Mouse (Mus musculus) hindlimb bud, embryonic 11.5 days (tissue): ENCODE results near the gene Adam1a.
"Not testable (repeated sequence)": the region's sequence is repeated elsewhere in the genome, so short reads cannot be mapped to it uniquely, and the experiment has no call there.

Experiments used
- DNase-seq: peaks from one replicate; pipeline ENCODE4 v3.0.0-alpha.2; 2012; ENCODE audit warnings: low read depth, low spot score; ENCODE audit errors: extremely low spot score

The Adam1a gene

GRCm38 (mm10) chr5:121566035-121566681, 20.9 kb upstream of the Adam1a start:
- no peak for DNase-seq

- peak; percentile 90 for DNase-seq
Observed at GRCm38 (mm10) chr5:121564468-121564895, 19.2 kb upstream of the Adam1a start.

- no peak for DNase-seq
Observed at GRCm38 (mm10) chr5:121562436-121562835, 17.2 kb upstream of the Adam1a start.

DNA sequence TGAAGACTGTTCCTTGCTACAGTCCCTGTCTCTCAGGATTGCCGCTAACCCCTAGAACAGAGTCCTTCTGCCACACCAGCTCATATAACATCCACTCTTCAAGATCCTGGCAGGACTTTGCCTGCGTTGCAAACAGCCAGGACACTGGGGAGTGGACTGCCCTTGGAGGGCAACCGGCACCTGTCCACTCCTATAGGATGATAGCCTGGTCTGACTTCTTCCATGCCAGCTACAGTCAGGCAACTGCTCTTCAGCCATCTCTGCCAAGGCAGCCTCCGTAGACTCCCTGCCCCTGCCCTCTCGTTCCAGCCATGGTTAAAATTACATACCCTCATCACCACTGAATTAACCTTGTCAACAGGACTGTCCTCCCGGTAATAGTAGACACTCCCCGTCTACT, 3.9 kb upstream of the Adam1a start:
- no peak for DNase-seq

DNA sequence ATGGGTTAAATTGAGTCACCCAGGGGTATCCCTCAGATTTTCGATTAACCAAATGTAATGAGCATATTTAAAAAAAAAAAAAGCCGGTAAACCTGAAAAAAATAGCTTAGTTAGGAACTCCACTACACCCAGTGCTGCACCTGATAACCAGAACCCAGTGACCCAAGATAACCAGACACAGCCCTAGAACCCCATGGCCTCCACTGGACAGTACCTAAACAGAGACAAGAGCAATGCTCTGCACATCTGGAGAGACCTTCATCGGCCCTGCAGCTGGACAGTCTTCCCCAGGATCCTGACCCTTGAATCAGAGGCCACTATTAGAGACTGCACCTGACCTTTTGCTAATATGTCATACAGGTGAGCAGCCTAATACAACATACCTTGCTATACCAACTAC, 1.8 kb upstream of the Adam1a start:
- DNase-seq, result no peak

- no peak for DNase-seq
Observed at GRCm38 (mm10) chr5:121546530-121546895, 1.2 kb upstream of the Adam1a start.

DNA sequence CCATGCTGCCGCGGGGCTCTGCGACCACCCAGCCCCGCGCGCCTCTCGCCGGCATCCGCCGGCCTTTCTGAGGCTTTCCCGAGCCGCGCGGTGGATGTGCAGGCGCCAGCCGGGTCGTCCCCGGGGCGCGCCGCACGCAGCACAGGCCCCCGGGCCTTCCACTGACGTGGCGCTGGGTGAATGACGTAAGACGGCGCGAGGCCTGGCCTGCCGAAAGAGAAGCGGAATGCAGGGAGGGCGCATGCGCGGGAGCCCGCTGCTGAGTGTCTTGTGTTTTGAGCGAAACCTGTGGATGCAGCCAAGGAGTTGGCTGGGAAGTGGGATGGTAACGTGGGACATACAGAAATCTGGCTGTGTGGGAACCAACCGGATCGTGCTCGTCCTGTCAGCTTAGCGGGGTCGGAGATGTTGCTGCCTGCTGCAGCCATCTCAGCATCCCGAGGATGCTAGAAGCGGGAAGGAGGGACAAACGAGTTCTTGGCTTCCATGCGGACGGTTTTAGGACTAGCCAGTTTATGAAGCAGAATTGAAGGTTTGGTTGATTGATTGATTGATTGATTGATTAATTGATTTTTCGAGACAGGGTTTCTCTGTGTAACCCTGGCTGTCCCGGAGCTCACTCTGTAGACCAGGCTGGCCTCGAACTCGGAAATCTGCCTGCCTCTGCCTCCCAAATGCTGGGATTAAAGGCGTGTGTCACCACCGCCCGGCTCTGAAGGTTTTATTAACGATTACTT, 679 bp upstream of the Adam1a start, which contains the start of gene Mapkapk5:
Gene Mapkapk5 (minus strand): TSS at position 113 of the 737 bp plus-strand sequence.
- peak; percentile 93 for DNase-seq

DNA sequence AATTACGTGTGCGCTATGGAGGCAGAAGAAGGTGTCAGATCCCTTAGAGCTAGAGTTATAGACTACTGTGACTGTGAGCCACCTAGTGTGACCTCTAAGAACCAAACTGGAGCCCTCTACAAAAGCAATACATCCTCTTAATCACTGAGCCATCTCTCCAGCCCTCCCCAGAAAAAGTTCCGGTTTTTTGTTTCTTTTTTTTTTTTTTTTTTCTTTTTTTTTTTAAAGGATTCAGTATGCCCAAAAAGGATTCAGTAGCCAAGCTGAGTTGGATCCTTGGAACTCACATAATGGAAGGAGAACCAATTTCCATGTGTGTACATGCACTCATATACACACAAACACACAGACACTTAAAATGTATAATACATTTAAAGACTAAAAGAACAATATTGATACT, 1.9 kb downstream of the Adam1a start:
- no peak for DNase-seq

- DNase-seq, result no peak
Observed at GRCm38 (mm10) chr5:121541235-121541634, 4.0 kb downstream of the Adam1a start.

DNA sequence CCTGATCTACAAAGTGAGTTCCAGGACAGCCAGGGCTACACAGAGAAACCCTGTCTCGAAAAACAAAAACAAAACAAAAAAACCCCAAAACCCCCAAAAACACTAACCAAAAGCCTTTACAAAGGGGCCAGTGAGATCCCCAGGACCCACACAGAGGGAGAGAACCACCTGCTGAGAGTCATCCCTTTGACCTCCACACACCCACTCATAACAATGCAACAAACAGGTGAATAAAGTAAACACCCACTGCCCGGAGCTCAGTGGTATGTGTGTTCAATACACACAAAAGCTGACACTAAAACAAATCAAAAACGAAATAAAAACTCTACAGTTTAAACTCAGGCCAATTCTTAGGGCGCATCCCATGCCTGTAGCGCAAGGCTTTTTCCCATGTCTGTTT, 5.2 kb downstream of the Adam1a start:
- DNase-seq, result no peak

DNA sequence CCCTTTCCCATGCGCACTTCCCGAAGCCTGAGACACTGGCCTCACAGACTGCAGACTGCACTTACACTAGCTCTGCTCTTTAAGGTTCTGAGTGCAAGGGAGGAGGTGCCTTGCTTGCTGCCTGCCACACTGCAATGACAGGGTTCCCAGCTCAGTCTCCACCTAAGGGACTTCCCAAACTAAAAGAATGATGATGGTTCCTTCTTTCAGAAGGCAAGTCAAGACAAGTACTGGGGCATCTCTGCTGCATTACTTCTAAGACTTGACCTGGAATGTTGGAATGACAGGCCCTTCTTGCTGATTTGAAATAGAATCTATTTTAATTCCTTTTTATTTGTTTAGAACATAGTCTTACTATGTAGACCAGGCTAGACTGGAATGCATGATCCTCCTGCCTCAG, 7.7 kb downstream of the Adam1a start:
- DNase-seq, result no peak

DNA sequence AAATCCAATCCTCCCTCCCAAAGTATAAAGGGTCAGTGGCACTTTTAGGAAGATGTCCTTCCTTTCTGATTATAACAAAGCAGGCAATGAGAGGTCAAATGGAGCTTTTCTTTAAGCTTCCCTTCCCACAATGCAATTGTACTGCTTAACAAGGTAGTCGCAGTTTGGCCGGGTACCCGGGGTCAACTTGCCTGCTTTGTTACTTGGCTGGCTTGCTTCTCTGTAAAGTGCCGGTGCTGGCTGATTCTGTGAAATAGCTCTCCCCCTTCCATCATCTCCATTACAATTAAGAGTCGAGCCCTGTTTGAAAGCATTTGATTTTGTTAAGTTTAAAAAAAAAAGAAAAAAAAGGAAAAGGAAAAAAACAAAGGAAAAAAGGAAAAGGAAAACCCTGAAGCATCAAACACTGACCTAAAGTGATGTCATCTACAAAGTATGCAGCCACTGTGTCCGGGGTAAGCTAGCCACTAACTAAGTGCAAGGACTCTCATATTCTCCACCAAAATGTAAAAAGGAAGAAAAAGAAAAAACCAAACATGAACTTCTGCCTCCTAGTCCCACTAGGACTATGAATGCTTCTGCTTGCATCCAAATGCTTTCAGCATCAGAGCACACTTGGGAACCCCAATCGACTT, 8.2 kb downstream of the Adam1a start:
- DNase-seq, result no peak

DNA sequence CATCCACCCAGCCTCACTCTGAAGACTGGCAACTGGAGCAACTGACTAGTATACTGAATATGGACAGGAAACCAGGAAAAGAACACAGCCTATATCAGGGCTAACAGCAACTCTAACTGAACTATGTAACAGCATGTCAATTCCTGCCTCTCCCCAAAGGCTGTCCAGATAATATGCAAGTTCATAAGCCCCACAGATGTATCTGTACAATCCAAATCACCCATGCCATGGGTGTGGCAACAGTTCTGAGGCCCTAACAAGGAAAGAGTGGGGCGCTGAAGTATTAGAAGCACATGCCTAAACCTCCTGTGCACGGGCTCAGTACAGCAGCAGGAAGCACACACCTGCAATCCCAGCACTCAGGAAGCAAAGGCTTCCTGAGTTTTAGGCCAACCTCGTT, 10.2 kb downstream of the Adam1a start:
- DNase-seq, result no peak

GRCm38 (mm10) chr5:121534521-121534920, 10.8 kb downstream of the Adam1a start:
- no peak for DNase-seq

- no peak for DNase-seq
Observed at GRCm38 (mm10) chr5:121526961-121527360, 18.3 kb downstream of the Adam1a start.

DNA sequence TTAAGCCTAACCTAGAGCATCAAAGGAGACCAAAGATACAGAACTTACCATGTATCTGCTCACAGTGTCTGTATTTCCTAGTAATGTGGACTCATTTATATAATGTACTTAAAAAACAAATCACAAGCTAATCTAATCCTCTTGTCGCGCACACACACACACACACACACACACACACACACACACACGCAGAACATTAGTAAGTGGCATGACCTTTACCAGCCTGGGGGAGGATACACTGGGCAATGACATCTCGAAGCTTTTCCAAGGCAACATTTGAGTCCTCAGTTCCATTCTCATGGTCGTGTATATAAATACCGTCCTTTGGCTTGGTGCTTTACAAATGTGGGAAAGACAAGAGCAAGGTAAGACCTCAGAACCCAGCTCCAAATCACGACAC, 18.8 kb downstream of the Adam1a start:
- DNase-seq, result no peak

- no peak for DNase-seq
Observed at GRCm38 (mm10) chr5:121525774-121526450, 19.4 kb downstream of the Adam1a start.

- DNase-seq, result not testable (repeated sequence)
Observed at GRCm38 (mm10) chr5:121519758-121520157, 25.5 kb downstream of the Adam1a start.

GRCm38 (mm10) chr5:121518983-121519382, 26.3 kb downstream of the Adam1a start:
- no peak for DNase-seq

DNA sequence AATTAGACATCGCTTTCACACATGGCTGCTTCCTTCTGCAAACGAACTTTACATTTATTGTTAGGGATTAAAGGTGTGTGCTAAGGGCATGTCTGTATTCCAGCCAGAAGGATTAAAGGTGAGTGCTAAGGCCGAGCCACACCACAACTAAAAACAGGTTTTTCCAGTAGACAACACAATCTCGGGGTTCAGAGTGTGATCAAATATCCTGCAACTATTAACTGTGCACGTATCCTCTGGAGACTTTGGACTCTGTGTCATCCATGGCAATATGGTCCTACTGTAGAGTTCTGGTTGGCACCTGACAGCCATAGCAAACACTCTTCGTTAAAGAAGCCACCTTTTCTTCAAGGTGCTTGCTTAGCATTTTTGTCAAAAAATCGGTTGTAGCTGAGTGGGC, 35.3 kb downstream of the Adam1a start:
- no peak for DNase-seq

GRCm38 (mm10) chr5:121506846-121507245, 38.4 kb downstream of the Adam1a start:
- no peak for DNase-seq

- no peak for DNase-seq
Observed at GRCm38 (mm10) chr5:121503231-121503630, 42.1 kb downstream of the Adam1a start, which contains the start of gene Adam1b. Gene Adam1b (minus strand): TSS chr5:121503435.
